Mouse (Mus musculus): Measurements from ENCODE around the gene Flt4. TPM values are rescaled to one million over a fixed set of nuclear protein-coding genes. Genes with fewer than 3 reads are reported as not detected.
"Not testable (repeated sequence)": the region's sequence is repeated elsewhere in the genome, so short reads cannot be mapped to it uniquely, and the experiment has no call there.

Gene Flt4
- total RNA-seq (2021): 1 to 10 TPM; 1.9 to 2.5 TPM

DNA sequence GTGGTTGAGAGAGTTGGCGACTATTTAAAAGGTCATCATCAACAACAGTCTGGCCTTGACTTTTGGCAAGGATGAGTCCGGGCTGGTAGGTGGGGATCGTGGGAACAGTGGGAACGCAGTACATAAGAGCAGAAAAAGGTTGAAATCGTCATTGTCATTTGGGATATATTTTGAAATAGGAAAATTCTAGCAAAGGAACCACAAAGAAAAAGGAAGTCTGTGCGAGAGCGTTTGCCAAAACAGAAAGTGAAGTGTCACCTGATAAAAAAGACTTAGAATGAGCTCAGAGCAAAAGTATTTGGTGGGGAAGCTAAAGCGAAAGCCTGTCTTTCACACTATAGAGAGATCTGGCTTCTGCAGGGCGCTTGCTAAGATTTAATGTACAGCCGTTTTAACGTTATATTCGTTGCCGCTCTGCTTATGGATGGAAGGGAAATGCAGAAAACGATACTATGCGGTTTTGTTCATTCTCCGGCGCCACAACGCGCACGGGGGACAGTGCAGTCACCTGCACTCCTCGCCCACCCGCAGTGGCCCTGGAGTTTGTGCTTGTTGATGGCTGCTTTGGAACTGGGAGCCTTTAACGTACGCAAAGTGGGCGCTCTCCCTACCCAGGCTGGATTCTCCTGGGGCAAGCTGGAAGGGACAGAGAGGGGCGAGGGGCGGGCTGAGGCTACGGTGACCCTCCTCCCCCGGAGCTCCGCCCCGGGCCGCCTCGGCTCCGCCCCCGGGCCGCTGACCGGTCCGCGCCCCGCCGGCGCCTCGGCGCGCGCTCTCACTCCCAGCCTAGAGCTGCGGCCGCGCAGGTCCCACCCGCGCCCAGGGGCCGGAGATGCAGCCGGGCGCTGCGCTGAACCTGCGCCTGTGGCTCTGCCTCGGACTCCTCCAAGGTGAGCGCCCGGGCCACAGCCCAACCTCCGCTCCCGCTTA, at the start of gene Flt4:
Gene Flt4, plus strand, starts transcription at position 326 of the 930 bp plus-strand sequence.
- DNase-seq (ENCODE audit: extremely low spot score in 1 of 2, low spot score in 1 of 2): not testable (repeated sequence)

DNA sequence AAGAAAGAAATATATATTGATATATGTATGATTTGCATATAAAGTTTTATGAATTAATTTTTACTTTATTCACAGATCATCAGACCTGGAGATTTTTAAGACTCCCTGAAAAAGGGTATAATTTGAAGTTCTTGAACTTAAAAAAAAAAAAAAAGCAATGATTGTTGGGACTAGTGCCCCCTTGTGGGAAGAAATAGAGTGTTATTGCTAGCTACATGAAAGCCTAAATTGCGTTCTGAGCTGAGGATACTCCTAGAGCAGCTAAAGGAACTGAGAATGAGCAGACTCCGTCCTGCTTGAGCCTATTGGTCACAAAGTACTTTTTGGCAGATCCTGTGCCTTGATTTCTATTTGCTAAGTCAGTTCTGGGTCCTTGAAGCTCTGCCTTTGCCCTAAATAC, 34.0 kb upstream of the Flt4 start:
- DNase-seq (ENCODE audit: extremely low spot score in 1 of 2, low spot score in 1 of 2): not testable (repeated sequence)

DNA sequence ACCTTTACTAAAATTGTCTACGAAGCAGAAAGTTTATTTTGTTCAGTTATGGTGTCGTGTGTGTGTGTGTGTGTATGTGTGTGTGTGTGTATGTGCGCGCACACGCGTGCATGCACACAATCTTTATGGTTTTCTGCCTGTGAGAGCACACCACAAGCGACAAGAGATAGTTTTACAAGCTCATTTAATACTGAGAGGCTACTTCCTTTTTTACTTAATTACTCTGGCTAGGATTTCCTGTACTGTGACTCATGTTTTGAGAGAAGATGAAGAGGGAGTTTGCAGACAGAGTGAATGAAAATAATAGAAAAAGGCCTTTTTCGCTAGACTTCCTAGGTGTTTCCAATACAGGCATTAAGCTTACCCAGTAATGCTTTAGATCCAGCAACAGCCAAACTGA, 28.6 kb upstream of the Flt4 start:
- not testable (repeated sequence) for DNase-seq (ENCODE audit: extremely low spot score in 1 of 2, low spot score in 1 of 2)

DNA sequence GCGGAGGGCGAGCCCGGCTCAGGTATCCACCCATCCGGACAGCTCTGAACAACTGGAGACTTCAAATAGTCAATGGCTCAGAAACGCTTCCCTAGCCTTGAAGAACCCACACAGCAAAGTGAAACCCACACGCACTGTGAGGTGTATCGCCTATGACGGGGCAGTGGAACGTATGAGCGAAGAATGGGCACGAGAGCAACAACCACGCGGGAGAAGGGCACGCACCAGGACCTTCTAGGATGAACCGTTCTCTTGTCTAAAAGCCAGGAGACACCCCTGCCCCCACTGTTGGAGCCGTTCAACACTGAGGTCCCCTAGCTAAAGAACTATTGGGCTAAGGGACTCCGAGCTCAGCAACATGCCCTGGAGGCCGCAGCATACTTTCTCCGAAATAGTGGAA, 18.9 kb upstream of the Flt4 start:
- no peak for DNase-seq (ENCODE audit: extremely low spot score in 1 of 2, low spot score in 1 of 2)

DNA sequence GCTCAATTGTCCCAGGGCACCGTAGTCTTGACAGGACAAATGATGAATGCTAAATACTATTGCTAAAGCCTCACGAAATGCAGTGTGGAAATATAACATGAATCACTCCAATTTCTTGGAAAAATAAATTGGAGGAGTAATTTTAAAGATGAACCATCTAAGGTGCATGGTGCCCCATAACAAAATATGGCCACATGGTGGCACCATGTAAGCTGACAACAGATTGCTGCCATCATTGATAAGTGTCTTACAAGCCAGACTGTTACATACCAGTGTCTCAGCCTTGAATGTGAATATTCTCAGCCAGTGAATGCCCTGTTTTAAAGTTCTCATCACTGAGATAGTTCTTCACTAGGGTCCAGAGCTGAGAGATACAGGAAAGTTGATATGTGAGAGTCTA, 11.9 kb upstream of the Flt4 start:
- DNase-seq (ENCODE audit: extremely low spot score in 1 of 2, low spot score in 1 of 2): not testable (repeated sequence)

DNA sequence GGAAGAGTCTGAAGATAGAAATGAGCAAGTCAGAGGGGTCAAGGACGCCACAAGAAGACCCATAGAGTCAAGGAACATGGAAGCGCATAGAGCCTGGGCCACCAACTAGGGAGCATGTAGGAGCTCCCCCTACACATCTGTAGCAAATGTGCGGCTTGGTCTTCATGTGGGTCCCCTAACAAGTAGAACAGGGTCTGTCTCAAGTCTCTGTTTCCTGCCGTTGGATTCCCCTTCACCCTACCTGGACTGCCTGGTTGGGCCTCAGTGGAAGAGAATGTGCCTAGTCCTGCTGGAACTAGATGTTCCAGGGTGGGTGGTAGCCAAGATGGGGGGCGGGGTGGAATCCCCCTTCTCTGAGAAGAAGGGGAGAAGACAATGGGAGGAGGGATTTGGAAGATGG, 757 bp upstream of the Flt4 start:
- not testable (repeated sequence) for DNase-seq (ENCODE audit: extremely low spot score in 1 of 2, low spot score in 1 of 2)

DNA sequence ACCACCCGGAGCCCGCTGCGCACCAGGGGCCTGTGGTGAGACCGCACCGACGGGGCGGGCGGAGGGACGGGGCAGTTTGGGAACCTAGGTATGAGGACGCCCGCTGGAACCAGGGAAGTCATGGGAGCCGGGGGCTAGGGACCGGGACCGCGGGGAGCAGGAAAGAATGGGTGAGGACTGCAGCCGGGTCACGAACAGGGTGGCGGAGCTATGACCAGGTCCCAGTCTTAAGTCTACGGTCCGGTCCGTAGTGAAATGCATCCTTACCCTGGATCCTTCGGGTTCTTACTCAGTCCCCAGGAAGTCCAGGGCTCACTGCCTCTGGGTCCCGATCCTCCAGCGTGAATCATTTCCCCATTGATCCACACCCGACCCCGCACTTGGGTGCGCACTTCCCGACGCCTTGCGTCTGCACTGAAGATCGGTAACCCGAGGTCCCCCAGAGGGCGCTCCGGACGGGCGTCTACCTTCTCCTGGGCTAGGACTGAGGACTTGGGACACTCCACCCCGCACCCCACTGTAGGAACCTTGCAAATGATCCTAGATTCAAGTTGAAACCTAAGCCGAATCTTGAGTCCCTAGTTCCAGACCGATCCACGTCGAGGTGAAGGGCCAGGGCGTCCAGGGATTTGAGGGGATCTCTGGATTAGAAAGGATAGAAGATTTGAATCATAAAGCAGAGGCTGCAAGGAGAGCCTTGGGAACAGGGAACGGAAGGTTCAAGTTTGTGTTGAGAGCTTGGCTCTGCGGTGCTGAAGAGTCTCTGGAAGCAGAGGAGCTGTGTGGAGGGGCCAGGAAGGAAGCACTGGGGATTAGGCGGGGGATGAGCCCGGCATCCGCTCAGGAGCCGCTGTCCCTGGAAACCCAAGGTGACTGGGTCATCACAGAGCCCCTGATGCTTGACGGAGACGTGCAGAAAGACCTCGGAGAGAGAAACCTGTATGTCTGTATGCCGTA, 1.1 kb downstream of the Flt4 start:
- DNase-seq (ENCODE audit: extremely low spot score in 1 of 2, low spot score in 1 of 2): not testable (repeated sequence)

DNA sequence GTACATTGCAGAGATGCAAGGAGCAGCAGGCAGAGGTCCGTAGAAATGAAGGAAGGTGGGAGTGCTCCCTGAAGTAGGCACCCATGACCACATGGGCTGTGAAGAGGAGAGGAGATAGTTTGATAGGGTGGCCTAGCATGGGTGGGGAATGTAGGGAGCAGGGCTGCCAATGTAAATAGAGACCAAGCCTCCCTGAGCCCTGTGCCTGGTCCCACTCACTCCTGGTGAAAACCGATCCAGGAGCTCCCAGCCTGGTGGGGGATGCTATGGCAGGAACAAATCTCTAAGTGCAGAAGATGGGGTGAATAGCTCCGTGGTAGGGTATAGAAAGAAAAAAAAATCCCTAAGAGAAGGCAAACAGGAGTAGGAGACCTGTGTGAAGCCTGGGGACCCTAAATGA, 2.3 kb downstream of the Flt4 start:
- not testable (repeated sequence) for DNase-seq (ENCODE audit: extremely low spot score in 1 of 2, low spot score in 1 of 2)

DNA sequence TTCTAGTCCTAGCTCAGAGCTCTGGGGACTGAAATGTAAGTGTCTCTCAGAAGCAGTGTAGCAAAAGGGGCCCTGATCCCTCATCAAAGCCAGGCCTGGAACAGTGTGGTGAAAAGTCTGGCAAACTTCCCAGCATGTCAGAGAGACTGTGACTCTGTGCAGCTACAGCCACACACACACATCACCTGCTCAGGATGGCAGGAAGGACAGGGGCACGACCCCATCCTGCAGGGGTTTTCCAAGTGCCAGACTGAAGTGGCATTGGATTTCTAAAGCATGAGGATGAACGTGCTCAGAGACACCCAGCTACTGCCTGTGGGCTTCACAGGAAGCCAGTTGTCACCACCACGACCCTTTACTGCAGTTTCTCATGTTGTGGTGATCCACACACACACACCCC, 3.1 kb downstream of the Flt4 start:
- no peak for DNase-seq (ENCODE audit: extremely low spot score in 1 of 2, low spot score in 1 of 2)

DNA sequence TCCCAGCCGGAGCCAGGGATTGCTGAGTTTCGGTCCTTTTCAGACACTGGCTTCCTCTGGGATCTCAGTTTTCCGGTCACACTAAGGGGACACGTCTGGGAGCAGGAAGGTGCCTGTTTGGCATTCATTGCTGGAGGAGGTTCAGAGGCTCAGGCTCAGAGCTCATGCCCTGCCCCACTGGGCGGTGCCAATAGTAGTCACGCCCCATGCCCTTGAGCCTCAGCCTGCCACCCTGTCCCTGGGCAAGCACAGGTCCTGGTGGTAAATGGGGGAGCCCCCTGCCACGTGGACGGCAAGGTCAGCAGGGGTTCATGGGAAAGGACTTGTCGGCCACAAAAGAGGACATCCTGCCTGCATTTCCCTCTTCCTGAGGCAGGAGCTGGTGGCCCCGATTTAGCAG, 4.3 kb downstream of the Flt4 start:
- no peak for DNase-seq (ENCODE audit: extremely low spot score in 1 of 2, low spot score in 1 of 2)

DNA sequence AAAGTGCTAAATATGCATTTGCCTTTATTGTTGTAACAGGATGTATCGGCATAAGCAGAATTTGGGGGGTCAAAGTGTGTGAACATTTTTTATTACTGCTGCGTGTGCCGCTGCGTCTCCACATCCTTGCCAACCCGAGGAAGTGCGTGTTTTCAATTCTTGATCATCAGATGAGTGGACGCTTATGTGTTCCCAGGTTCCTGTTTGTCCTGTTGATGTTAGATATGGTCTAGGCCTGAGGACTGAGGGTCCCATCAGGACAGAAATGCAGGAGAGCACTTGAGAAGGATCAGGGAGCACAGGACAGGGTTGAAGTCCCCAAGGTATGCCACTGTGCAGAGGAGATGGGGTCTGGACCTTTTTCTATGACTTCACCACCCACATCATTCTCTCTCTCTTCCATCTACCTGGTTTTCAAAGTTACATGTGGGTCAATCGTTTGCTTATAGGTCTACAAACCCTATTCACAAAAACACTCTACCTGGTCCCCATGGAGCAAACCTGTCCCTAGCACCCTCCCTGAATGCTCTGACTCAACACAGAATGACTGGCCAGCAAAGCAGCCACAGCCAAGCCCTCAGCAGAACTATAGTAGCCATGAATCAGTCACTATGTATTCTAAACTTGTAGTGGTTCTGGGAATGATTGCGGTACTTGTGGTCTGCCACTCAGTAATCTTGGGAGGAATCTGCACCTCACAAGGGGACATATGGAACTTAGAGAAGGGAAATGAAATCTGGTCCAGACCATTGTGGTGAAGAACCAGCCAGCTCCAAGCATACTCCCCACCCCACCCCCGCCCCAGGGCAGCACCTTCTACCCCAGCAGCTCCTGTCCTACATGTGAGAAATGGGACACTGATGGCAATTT, 7.0 kb downstream of the Flt4 start:
- no peak for DNase-seq (ENCODE audit: extremely low spot score in 1 of 2, low spot score in 1 of 2)

DNA sequence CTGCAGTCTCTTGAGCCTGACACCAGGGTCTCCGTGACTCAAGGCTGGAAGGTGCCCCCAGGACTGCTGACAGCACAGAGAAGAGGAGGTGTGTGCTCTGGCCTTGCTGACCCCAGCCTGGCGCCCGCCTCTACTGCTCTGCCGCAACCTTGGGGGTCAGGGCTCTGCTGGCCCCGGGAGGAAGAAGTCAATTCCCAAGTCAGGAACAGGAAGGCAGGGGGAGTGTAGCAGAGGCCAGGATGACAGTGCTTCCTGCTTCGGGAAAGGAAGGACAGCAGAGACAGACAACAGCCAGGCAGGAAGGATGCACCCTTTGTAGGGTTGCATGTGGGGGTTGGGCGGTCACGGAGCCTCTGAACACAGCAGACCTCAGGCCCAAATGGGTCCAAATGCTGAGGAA, 9.4 kb downstream of the Flt4 start:
- no peak for DNase-seq (ENCODE audit: extremely low spot score in 1 of 2, low spot score in 1 of 2)

DNA sequence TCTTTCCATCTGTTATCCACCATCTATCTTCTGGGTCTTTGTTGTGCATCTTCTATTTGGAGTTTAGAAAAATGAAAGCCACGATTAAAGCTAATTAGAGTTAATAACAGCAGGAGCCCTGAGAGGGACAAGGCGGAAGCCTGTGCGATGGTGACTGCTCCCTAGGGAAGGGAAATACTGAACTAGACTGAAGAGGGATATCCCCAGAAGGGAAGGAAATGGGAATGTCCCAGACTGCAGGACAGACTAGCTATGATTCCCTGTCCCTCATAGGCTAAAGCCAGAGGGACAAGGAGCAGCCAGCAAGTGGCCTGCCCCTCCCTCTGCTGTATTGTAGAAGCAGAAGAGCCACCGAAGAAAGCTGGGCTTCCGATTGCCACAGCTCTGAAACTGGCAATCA, 12.9 kb downstream of the Flt4 start:
- no peak for DNase-seq (ENCODE audit: extremely low spot score in 1 of 2, low spot score in 1 of 2)

DNA sequence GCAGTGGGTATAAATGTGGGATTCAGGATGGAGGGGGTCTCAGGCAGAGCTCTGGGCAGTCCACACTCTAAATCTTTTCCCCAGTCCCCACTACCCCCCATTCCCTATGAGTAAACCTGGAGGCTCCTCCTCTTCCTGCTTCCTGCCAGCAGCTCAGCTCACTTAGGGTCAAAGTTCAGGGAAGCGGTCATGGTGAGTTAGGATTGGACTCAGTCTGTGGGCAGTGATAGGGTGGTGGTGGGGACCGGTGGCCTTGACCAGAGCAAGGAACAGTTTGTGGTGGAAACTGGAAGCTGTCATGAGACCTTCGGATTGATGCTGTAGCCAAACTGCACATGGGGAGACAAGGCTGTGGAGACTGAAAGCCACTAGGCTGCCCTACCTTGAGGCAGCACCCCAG, 15.1 kb downstream of the Flt4 start:
- no peak for DNase-seq (ENCODE audit: extremely low spot score in 1 of 2, low spot score in 1 of 2)

DNA sequence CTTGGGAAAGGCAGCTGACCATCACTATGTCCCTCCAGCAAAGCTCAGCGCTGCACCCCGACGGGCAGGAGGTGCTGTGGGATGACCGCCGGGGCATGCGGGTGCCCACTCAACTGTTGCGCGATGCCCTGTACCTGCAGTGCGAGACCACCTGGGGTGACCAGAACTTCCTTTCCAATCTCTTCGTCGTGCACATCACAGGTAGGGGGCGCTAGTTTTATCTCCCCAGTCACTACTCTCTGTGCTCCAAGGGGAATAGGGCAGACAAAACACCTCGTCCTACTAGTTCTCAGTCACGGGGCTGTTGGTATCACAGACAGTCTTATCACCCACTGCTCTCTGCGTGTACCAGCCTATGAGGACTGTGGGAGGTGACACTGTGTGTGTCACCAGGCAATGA, 16.8 kb downstream of the Flt4 start:
- no peak for DNase-seq (ENCODE audit: extremely low spot score in 1 of 2, low spot score in 1 of 2)

DNA sequence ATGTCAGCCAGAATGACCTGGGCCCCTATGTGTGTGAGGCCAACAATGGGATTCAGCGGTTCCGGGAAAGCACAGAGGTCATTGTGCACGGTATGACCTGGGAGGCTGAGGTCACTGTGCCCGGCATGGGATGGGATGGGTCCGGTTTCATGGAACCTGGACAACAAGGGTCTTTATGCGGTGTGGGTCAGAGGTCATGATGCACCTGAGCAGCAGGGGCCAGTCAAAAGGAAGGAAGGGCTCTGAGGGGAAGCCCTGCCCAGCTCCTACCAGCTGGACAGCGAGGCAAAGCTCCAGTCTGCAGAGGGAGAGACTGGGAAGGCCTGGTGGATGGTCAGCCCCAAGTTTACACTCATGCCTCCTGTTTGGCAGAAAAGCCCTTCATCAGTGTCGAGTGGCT, 17.7 kb downstream of the Flt4 start:
- DNase-seq (ENCODE audit: extremely low spot score in 1 of 2, low spot score in 1 of 2): no peak

DNA sequence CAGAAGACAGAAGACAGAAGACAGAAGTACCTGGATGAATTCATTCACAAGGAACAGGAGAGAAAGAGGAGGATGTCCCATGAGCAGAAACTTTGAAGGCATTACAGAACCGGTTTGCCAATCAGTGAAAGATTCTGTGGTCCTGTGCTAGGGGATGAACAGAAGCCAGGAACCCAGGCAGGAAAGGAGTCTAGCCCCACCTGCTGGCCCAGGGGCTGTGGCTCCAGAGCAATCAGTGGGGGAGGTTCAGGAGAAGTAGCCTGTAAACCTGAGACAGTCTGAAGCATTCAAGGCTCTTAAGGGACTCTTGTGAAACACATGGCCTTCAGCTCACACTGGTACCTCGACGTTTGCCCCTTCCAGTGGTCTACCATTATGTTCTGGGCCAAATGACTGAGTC, 22.1 kb downstream of the Flt4 start:
- DNase-seq (ENCODE audit: extremely low spot score in 1 of 2, low spot score in 1 of 2): no peak

DNA sequence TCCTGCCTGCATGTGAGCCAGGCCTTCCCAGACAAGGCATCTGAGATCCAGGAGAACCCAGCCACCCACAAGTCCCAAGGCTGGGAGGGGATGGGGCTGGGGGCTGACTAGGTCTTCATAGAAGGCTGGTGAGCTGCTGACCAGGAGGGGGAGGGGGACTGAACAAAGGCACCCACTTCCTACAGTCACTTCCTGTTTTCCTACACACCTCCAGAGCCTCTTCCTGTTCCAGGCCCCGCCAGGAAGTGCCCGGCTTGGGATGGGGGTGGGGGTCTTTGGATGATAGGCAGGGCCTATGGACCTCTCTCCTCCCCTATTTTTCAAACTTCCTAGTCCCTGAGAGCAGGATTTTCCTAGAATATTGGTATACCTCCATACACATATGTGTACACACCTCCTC, 23.2 kb downstream of the Flt4 start:
- no peak for DNase-seq (ENCODE audit: extremely low spot score in 1 of 2, low spot score in 1 of 2)

DNA sequence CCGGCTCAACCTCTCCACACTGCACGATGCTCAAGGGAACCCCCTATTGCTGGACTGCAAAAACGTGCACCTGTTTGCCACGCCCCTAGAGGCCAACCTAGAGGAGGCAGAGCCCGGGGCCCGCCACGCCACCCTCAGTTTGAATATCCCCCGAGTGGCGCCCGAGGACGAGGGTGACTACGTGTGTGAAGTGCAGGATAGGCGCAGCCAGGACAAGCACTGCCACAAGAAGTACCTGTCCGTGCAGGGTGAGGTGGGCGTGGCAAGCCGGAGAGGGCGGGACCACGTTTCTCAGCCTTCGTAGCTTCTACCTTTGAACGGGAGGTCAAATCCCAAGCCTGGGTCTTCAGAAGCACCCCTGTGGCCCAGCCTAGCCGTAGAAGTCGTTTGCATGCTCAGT, 25.0 kb downstream of the Flt4 start:
- DNase-seq (ENCODE audit: extremely low spot score in 1 of 2, low spot score in 1 of 2): no peak

DNA sequence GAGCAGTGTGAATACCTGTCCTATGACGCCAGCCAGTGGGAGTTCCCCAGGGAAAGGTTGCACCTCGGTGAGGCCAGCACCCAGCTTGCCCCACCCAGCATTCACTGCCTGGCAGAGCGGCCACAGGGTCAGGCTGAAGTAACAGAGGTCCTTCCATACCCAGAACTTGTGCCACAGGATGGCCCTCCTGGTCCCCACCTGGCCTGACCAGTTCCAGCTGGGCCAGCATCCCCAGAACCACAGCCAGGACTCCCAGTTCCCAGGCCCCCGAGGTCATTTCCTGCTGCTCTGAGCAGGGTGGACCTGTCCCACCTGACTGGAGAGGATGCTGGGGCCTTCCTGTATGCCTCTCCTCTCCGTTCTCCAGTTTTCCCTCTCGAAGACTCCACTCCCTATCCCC, 26.6 kb downstream of the Flt4 start:
- DNase-seq (ENCODE audit: extremely low spot score in 1 of 2, low spot score in 1 of 2): no peak

Measured in layer of hippocampus, postnatal 25 days (tissue).